Mouse (Mus musculus) midbrain, embryonic 14.5 days (tissue): ENCODE measurements at regions not wholly inside any gene's neighbourhood (a gene's known extent, or its start where the extent isn't known, plus 50 kb on each side); places are given as distances from the start of the nearest gene placed in this dataset.

Source experiments
- ATAC-seq: fragments of 200-750 bp; cut with Nextera tagmentation; 2 replicates; pipeline ENCODE4 v1.8.0; 2017; ENCODE audit warnings: moderate number of reproducible peaks, moderate library complexity; ENCODE audit not compliant: low FRiP score, low TSS enrichment
- DNase-seq: peaks from one replicate; pipeline ENCODE4 v3.0.0-alpha.2; 2015
- H3K27ac ChIP-seq: fragments of 300-500 bp; sonication (generic); replicated peaks from 2 replicates; pipeline ENCODE4 v1.5.1; 2014; ENCODE audit warnings: mild to moderate bottlenecking, low read depth, low read length, moderate library complexity
- H3K27me3 ChIP-seq: fragments of 300-500 bp; sonication (generic); 2 replicates; pipeline ENCODE4 v1.6.1; 2014; ENCODE audit warnings: low read length, control low read depth, mixed read lengths; ENCODE audit not compliant: control insufficient read depth, insufficient read depth
- H3K36me3 ChIP-seq: fragments of 300-500 bp; sonication (generic); 2 replicates; pipeline ENCODE4 v1.6.1; 2014; ENCODE audit warnings: low read length, control low read depth; ENCODE audit not compliant: control insufficient read depth, insufficient read depth
- H3K4me1 ChIP-seq: fragments of 300-500 bp; sonication (generic); 2 replicates; pipeline ENCODE4 v1.6.1; 2014; ENCODE audit warnings: mild to moderate bottlenecking, antibody characterized with exemption, low read length, control low read depth; ENCODE audit not compliant: control insufficient read depth, insufficient read depth
- H3K4me2 ChIP-seq: fragments of 300-500 bp; sonication (generic); 2 replicates; pipeline ENCODE4 v1.6.1; 2014; ENCODE audit warnings: mild to moderate bottlenecking, low read length, moderate library complexity
- H3K4me3 ChIP-seq: fragments of 300-500 bp; sonication (generic); replicated peaks from 2 replicates; pipeline ENCODE4 v1.5.1; 2014; ENCODE audit warnings: low read depth, low read length
- H3K9ac ChIP-seq: fragments of 300-500 bp; sonication (generic); replicated peaks from 2 replicates; pipeline ENCODE4 v1.6.1; 2014; ENCODE audit warnings: mild to moderate bottlenecking, low read length, moderate library complexity
- H3K9me3 ChIP-seq: fragments of 300-500 bp; sonication (generic); 2 replicates; pipeline ENCODE4 v1.6.1; 2016; ENCODE audit warnings: low read length, control low read depth, mixed read lengths; ENCODE audit not compliant: control insufficient read depth
- WGBS: fragments of 180-500 bp; shearing (Covaris S2); extraction: QIAGEN DNeasy Blood & Tissue Kit; methylation state at CpG from one replicate; pipeline ENCODE4 v1.1.7; 2014; 5-methylcytosine and 5-hydroxymethylcytosine counted together

- Histone ChIP-seq H3K9me3 (no peaks in the 10 kb centered on the region), H3K9ac (no peak overlapping the region), H3K27me3 (no peaks in the 10 kb centered on the region), H3K4me3 (no peak overlapping the region), H3K27ac (no peak overlapping the region), H3K4me2 (no peak overlapping the region), H3K4me1 (no peaks in the 10 kb centered on the region), H3K36me3 (no peaks in the 10 kb centered on the region)
- no peak for ATAC-seq
- no peak for DNase-seq
- 89% methylated on average over 6 of the region's 6 CpGs for WGBS
These were observed 83.6 kb downstream of the Car2 start for GRCm38 (mm10) chr3:14969698-14970097.

- DNase-seq (no peak), ATAC-seq (no peak)
- H3K27me3 ChIP-seq, result no peaks in the 10 kb centered on the region
- H3K4me2 ChIP-seq, result no peak overlapping the region
- H3K4me3 ChIP-seq, result no peak overlapping the region
- no peaks in the 10 kb centered on the region for H3K9me3 ChIP-seq
- WGBS, result 89% methylated on average over 2 of the region's 2 CpGs
- no peaks in the 10 kb centered on the region for H3K36me3 ChIP-seq
- H3K4me1 ChIP-seq, result no peaks in the 10 kb centered on the region
- no peak overlapping the region for H3K27ac ChIP-seq
- H3K9ac ChIP-seq, result no peak overlapping the region
These were observed 85.6 kb downstream of the Car2 start for GRCm38 (mm10) chr3:14971647-14972046.

GRCm38 (mm10) chr3:14974758-14975157 lies 88.7 kb downstream of the Car2 start:
- Histone ChIP-seq H3K9ac (no peak overlapping the region), H3K4me2 (no peak overlapping the region), H3K4me3 (no peak overlapping the region), H3K4me1 (no peaks in the 10 kb centered on the region), H3K27ac (no peak overlapping the region), H3K36me3 (no peaks in the 10 kb centered on the region), H3K9me3 (no peaks in the 10 kb centered on the region), H3K27me3 (no peaks in the 10 kb centered on the region)
- ATAC-seq (no peak), DNase-seq (no peak)
- 97% methylated on average over 2 of the region's 2 CpGs for WGBS

GRCm38 (mm10) chr3:14975203-14975602 lies 89.1 kb downstream of the Car2 start:
- no peak overlapping the region for H3K27ac ChIP-seq
- ATAC-seq (no peak), DNase-seq (no peak)
- H3K36me3 ChIP-seq, result no peaks in the 10 kb centered on the region
- no peaks in the 10 kb centered on the region for H3K4me1 ChIP-seq
- H3K9ac ChIP-seq, result no peak overlapping the region
- no peaks in the 10 kb centered on the region for H3K27me3 ChIP-seq
- no peaks in the 10 kb centered on the region for H3K9me3 ChIP-seq
- H3K4me2 ChIP-seq, result no peak overlapping the region
- 92% methylated on average over 2 of the region's 2 CpGs for WGBS
- no peak overlapping the region for H3K4me3 ChIP-seq

- Histone ChIP-seq H3K9me3 (no peaks in the 10 kb centered on the region), H3K4me1 (no peaks in the 10 kb centered on the region), H3K36me3 (no peaks in the 10 kb centered on the region), H3K27ac (no peak overlapping the region), H3K27me3 (no peaks in the 10 kb centered on the region), H3K9ac (no peak overlapping the region), H3K4me2 (no peak overlapping the region), H3K4me3 (no peak overlapping the region)
- ATAC-seq (no peak), DNase-seq (no peak)
- 77% methylated on average over 5 of the region's 5 CpGs for WGBS
These were observed 93.1 kb downstream of the Car2 start for GRCm38 (mm10) chr3:14979116-14979613.

- H3K4me3 ChIP-seq, result no peak overlapping the region
- H3K27ac ChIP-seq, result no peak overlapping the region
- no peaks in the 10 kb centered on the region for H3K4me1 ChIP-seq
- 84% methylated on average over 3 of the region's 3 CpGs for WGBS
- no peaks in the 10 kb centered on the region for H3K36me3 ChIP-seq
- ATAC-seq (no peak), DNase-seq (no peak)
- H3K4me2 ChIP-seq, result no peak overlapping the region
- H3K9me3 ChIP-seq, result no peaks in the 10 kb centered on the region
- no peak overlapping the region for H3K9ac ChIP-seq
- no peaks in the 10 kb centered on the region for H3K27me3 ChIP-seq
These were observed 103.6 kb downstream of the Car2 start for GRCm38 (mm10) chr3:14989635-14990034.

GRCm38 (mm10) chr3:14993936-14994335 lies 107.9 kb downstream of the Car2 start:
- H3K27ac ChIP-seq, result no peak overlapping the region
- no peaks in the 10 kb centered on the region for H3K36me3 ChIP-seq
- ATAC-seq (no peak), DNase-seq (no peak)
- no peak overlapping the region for H3K4me3 ChIP-seq
- WGBS, result 89% methylated on average over 2 of the region's 2 CpGs
- no peak overlapping the region for H3K4me2 ChIP-seq
- no peaks in the 10 kb centered on the region for H3K9me3 ChIP-seq
- no peaks in the 10 kb centered on the region for H3K4me1 ChIP-seq
- H3K27me3 ChIP-seq, result no peaks in the 10 kb centered on the region
- H3K9ac ChIP-seq, result no peak overlapping the region

GRCm38 (mm10) chr3:14997241-14997640 lies 111.2 kb downstream of the Car2 start:
- no peaks in the 10 kb centered on the region for H3K27me3 ChIP-seq
- no peak overlapping the region for H3K27ac ChIP-seq
- H3K36me3 ChIP-seq, result no peaks in the 10 kb centered on the region
- no peak overlapping the region for H3K9ac ChIP-seq
- DNase-seq, result no peak
- no peak for ATAC-seq
- no peak overlapping the region for H3K4me2 ChIP-seq
- no peaks in the 10 kb centered on the region for H3K9me3 ChIP-seq
- H3K4me3 ChIP-seq, result no peak overlapping the region
- no peaks in the 10 kb centered on the region for H3K4me1 ChIP-seq
- WGBS, result 86% methylated on average over 3 of the region's 3 CpGs

- H3K9me3 ChIP-seq, result no peaks in the 10 kb centered on the region
- no peak overlapping the region for H3K4me3 ChIP-seq
- no peaks in the 10 kb centered on the region for H3K4me1 ChIP-seq
- no peak overlapping the region for H3K9ac ChIP-seq
- no peak for DNase-seq
- no peak overlapping the region for H3K4me2 ChIP-seq
- H3K27me3 ChIP-seq, result no peaks in the 10 kb centered on the region
- 51% methylated on average over 2 of the region's 2 CpGs for WGBS
- ATAC-seq, result no peak
- H3K27ac ChIP-seq, result no peak overlapping the region
- H3K36me3 ChIP-seq, result no peaks in the 10 kb centered on the region
These were observed 112.4 kb downstream of the Car2 start for GRCm38 (mm10) chr3:14998521-14998920.
